Mouse (Mus musculus): ENCODE measurements around the gene Stat5a. TPM values are rescaled to one million over a fixed set of nuclear protein-coding genes. Genes with fewer than 3 reads are reported as not detected.

Gene Stat5a
- polyA plus RNA-seq, 1 experiment from 2014 or later: 11.0 TPM

DNA sequence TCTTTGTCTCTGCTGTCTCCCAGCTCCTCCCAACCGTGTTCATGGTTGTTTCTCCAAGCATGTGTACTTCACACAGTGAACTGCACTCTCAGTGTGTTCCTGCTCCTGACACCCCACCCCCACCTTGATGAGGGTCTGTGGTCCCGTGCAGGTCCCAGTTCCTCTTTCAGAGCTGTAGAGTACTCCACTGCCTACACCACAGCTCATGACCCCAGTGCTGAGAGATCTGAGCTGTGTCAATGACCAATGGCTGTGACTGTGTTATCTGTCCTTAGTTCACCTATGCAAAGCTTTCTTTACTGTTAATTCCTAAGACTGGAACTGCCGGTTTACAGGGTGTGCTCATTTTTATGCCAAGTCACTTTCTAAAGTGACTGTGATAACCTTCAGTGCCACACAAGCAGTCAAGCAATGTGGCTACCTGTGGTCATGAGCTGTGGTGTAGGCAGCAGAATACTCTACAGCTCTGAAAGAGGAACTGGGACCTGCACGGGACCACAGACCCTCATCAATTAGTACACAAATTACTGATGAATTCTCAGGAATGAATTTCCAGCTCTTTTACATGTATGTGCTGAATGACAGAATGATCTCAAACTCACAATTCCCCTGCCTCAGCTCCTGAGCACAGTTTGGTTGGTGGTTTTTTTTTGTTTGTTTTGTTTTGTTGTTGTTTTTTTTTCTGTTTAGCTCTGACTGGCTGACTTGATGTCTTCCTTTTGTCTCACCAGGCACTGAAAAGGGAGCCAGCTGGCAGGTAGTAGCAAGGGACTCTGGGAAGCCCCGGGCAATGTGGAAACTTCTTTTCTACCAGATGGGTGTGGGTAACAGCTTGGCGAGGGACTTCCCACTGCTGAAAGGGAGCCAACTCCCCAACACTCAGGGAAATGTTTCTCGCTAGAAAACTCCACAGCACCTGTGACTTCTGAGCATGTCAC is 38.4 kb downstream of the Stat5a start:
- H3K27ac ChIP-seq (ENCODE audit: low read length): no peak overlapping the region
- 72% methylated on average over 7 of the region's 7 CpGs for WGBS
- no peak overlapping the region for H3K9ac ChIP-seq (ENCODE audit: low read length)
- no peaks in the 10 kb centered on the region for H3K9me3 ChIP-seq (ENCODE audit: control insufficient read depth, low read length)
- no peaks in the 10 kb centered on the region for H3K27me3 ChIP-seq (ENCODE audit: control insufficient read depth, insufficient read depth, low read depth, low read length)
- H3K4me3 ChIP-seq (ENCODE audit: low read length): no peak overlapping the region
- 0 out of 2 replicates have a peak, but pooled peaks cover 4% of the 10 kb centered on the region for H3K4me1 ChIP-seq (replicated peaks; ENCODE audit: control insufficient read depth, insufficient read depth, low read length)
- peaks cover 30% of the 10 kb centered on the region for H3K36me3 ChIP-seq (ENCODE audit: control insufficient read depth, insufficient read depth, low read length)
- no peak overlapping the region for H3K4me2 ChIP-seq (ENCODE audit: low read depth, low read length)
- no peak for ATAC-seq (ENCODE audit: low read depth)

DNA sequence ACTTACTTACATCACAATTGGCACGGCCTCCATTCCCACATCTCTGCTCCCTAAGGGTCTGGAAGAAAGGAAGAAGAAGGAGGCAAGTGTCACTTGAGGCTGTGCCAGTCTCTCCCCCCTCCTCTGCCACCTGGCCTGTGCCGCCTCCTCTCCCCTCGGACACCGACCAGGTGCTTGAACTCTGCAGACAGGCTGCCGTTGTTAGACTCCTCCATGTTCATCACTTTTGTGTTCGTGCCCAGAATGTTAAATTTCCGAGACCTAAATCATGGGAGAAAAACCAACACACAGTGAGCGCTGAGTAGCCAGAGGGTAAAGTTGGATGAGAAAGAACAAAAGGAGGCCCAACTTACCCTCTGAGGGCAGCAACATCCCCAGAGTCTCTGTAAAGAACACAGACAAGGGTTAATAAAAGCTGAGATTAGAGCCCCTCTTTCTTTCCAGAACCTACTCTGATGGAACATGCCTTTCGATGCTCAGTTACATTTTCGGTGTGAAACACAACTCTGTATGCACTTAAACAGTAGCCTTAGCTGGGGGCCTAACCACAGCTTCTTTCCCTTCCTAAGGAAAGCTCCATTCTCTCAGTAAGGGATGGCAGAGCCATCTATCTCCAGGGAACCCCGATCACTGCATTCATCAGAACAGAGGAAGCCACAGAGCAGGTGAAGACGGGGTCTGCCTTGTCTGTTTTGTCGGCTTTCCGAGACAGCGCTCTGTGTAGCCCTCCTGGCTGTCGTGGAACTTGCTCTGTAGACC is 39.5 kb downstream of the Stat5a start:
- Histone ChIP-seq H3K36me3 (ENCODE audit: control insufficient read depth, insufficient read depth, low read length) (peaks cover 35% of the 10 kb centered on the region), H3K27ac (ENCODE audit: low read length) (no peak overlapping the region), H3K4me2 (ENCODE audit: low read depth, low read length) (no peak overlapping the region), H3K9ac (ENCODE audit: low read length) (no peak overlapping the region), H3K4me3 (ENCODE audit: low read length) (no peak overlapping the region), H3K4me1 (replicated peaks; ENCODE audit: control insufficient read depth, insufficient read depth, low read length) (0 out of 2 replicates have a peak, but pooled peaks cover 3% of the 10 kb centered on the region), H3K27me3 (ENCODE audit: control insufficient read depth, insufficient read depth, low read depth, low read length) (no peaks in the 10 kb centered on the region), H3K9me3 (ENCODE audit: control insufficient read depth, low read length) (no peaks in the 10 kb centered on the region)
- no peak for ATAC-seq (ENCODE audit: low read depth)
- WGBS: 75% methylated on average over 16 of the region's 16 CpGs

DNA sequence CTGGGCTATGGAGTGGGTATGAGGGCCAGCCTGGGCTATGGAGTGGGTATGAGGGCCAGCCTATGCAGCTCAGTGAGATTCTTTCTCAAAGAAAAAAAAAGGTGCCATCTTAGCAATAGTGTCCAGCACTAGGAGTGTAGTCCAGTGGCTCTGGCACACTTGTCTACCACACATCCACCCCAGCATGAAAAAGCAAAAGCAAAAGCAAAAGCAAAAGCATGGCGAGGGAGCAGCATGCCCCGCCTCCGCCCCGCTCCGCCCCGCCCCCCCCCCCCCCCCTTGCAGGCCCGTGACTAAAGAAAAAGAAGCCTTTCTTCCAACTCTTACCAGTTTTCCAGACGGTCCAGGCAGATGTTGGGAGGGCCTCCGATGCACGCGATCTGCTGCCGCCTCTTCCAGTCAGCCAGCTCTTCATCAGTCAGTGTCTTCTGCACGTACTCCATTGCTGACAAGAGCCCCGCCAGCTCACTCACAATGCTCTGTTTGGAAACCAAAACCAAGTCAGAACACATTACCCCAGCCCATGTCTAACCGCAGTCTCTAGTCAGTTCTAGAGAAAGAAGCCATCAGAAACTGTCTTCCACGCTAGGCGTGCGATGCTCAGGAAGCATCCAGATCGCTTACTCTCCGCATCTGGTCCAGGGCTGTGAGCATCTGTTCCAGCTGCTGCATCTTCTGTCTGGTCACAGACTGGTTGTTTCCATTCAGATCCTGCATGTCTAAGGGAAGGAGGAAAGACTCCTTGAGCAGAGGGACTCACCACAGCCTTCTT is 45.6 kb downstream of the Stat5a start:
- Histone ChIP-seq H3K4me1 (replicated peaks; ENCODE audit: control insufficient read depth, insufficient read depth, low read length) (no peaks in the 10 kb centered on the region), H3K9ac (ENCODE audit: low read length) (no peak overlapping the region), H3K4me3 (ENCODE audit: low read length) (no peak overlapping the region), H3K36me3 (ENCODE audit: control insufficient read depth, insufficient read depth, low read length) (peaks cover 35% of the 10 kb centered on the region), H3K9me3 (ENCODE audit: control insufficient read depth, low read length) (no peaks in the 10 kb centered on the region), H3K27me3 (ENCODE audit: control insufficient read depth, insufficient read depth, low read depth, low read length) (no peaks in the 10 kb centered on the region), H3K4me2 (ENCODE audit: low read depth, low read length) (no peak overlapping the region), H3K27ac (ENCODE audit: low read length) (no peak overlapping the region)
- ATAC-seq (ENCODE audit: low read depth): no peak
- 72% methylated on average over 17 of the region's 20 CpGs for WGBS

DNA sequence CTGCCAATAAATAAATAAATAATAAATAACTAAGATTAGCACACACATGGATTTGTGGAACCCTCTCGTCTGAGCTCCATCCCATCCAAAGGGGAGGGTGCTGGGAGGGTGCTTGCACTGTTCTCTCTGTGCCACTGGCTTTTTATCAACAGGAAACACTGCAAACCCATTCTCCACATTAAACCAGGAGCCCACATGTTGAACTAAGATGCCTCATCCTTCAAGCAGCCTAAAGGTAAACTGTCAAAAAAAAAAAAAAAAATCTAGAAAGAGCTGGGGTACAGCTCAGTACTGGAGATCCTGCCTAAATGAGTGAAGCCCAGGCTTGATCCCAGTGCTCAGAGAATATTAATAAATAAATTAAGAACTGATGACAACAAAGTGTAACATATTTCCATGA is 46.8 kb downstream of the Stat5a start:
- Histone ChIP-seq H3K27ac (ENCODE audit: low read length) (no peak overlapping the region), H3K4me1 (replicated peaks; ENCODE audit: control insufficient read depth, insufficient read depth, low read length) (no peaks in the 10 kb centered on the region), H3K27me3 (ENCODE audit: control insufficient read depth, insufficient read depth, low read depth, low read length) (no peaks in the 10 kb centered on the region), H3K4me3 (ENCODE audit: low read length) (no peak overlapping the region), H3K4me2 (ENCODE audit: low read depth, low read length) (no peak overlapping the region), H3K36me3 (ENCODE audit: control insufficient read depth, insufficient read depth, low read length) (peaks cover 32% of the 10 kb centered on the region), H3K9ac (ENCODE audit: low read length) (no peak overlapping the region), H3K9me3 (ENCODE audit: control insufficient read depth, low read length) (no peaks in the 10 kb centered on the region)
- no peak for ATAC-seq (ENCODE audit: low read depth)
- WGBS: 63% methylated on average over 1 of the region's 1 CpGs

DNA sequence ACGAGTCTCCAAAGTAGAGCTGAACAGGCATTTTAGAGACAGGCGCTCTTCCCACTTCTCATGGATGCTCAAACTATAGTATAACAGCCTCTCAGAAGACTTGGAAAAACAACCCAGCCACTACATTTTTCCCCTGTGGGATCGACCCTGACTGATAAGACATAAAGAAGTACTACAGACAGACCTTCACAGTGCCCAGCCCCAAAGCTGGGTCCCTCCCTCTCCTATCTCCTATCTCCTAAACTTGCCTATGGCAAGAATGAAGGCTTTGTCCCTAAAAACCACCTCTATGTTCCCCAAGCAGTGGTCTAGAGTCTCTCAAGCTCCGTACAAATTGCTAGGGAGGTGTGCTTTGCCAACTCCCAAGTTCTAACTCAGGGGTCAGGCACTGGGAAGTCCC is 47.7 kb downstream of the Stat5a start:
- H3K9me3 ChIP-seq (ENCODE audit: control insufficient read depth, low read length): no peaks in the 10 kb centered on the region
- H3K27ac ChIP-seq (ENCODE audit: low read length): no peak overlapping the region
- no peaks in the 10 kb centered on the region for H3K27me3 ChIP-seq (ENCODE audit: control insufficient read depth, insufficient read depth, low read depth, low read length)
- H3K4me3 ChIP-seq (ENCODE audit: low read length): no peak overlapping the region
- WGBS: 77% methylated on average over 4 of the region's 4 CpGs
- H3K4me1 ChIP-seq (replicated peaks; ENCODE audit: control insufficient read depth, insufficient read depth, low read length): no peaks in the 10 kb centered on the region
- no peak for ATAC-seq (ENCODE audit: low read depth)
- no peak overlapping the region for H3K9ac ChIP-seq (ENCODE audit: low read length)
- no peak overlapping the region for H3K4me2 ChIP-seq (ENCODE audit: low read depth, low read length)
- H3K36me3 ChIP-seq (ENCODE audit: control insufficient read depth, insufficient read depth, low read length): peaks cover 24% of the 10 kb centered on the region

DNA sequence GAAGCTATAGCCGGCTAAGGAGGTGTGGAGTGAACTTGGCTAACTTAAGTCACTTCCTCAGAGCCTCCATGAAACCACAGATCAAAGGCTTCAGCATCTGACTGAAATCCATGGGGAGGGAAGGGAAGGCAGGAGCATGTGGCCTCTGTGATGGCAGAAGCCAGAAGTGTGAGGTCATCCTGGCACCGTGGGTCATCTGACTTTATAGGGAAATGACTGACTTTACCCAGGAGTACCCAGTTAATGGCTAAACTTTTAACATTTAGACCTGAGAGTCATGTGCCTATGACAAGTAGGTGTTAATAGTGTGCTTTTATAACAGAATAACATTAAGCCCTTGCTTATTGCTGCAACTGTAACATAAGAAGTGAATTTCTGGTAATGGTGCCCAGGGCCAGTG is 49.0 kb downstream of the Stat5a start:
- peaks cover 18% of the 10 kb centered on the region for H3K36me3 ChIP-seq (ENCODE audit: control insufficient read depth, insufficient read depth, low read length)

DNA sequence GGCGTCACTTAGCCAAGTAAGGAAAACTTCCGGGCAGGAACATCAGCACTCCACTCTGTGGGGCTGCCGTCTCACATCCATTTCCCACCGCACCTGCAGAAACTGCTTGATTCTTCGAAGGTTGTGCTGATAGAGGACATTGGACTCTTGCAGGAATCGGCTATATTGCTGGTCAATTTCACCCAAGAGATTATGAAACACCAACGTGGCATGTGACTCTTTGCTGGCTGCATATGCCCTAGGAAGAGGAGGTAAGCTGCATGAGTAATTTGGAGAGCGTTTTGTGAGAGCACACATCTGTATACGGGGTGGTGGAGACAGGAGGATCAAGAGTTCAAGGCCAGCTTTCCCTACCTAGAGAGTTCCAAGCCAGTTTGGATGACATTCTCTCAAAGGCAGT is 49.4 kb downstream of the Stat5a start:
- H3K27me3 ChIP-seq (ENCODE audit: control insufficient read depth, insufficient read depth, low read depth, low read length): no peaks in the 10 kb centered on the region
- no peaks in the 10 kb centered on the region for H3K9me3 ChIP-seq (ENCODE audit: control insufficient read depth, low read length)
- no peak for ATAC-seq (ENCODE audit: low read depth)
- H3K4me2 ChIP-seq (ENCODE audit: low read depth, low read length): no peak overlapping the region
- WGBS: 83% methylated on average over 9 of the region's 9 CpGs
- H3K4me3 ChIP-seq (ENCODE audit: low read length): no peak overlapping the region
- H3K27ac ChIP-seq (ENCODE audit: low read length): no peak overlapping the region
- no peak overlapping the region for H3K9ac ChIP-seq (ENCODE audit: low read length)
- no peaks in the 10 kb centered on the region for H3K4me1 ChIP-seq (replicated peaks; ENCODE audit: control insufficient read depth, insufficient read depth, low read length)
- H3K36me3 ChIP-seq (ENCODE audit: control insufficient read depth, insufficient read depth, low read length): peaks cover 13% of the 10 kb centered on the region

More for the DNA sequence above, 49.0 kb downstream of the Stat5a start:
- H3K4me3 ChIP-seq (ENCODE audit: low read length): no peak overlapping the region
- H3K9me3 ChIP-seq (ENCODE audit: control insufficient read depth, low read length): no peaks in the 10 kb centered on the region
- no peaks in the 10 kb centered on the region for H3K27me3 ChIP-seq (ENCODE audit: control insufficient read depth, insufficient read depth, low read depth, low read length)
- no peak for ATAC-seq (ENCODE audit: low read depth)
- H3K4me2 ChIP-seq (ENCODE audit: low read depth, low read length): no peak overlapping the region
- H3K4me1 ChIP-seq (replicated peaks; ENCODE audit: control insufficient read depth, insufficient read depth, low read length): no peaks in the 10 kb centered on the region
- WGBS: 63% methylated on average over 2 of the region's 2 CpGs
- no peak overlapping the region for H3K27ac ChIP-seq (ENCODE audit: low read length)
- H3K9ac ChIP-seq (ENCODE audit: low read length): no peak overlapping the region

DNA sequence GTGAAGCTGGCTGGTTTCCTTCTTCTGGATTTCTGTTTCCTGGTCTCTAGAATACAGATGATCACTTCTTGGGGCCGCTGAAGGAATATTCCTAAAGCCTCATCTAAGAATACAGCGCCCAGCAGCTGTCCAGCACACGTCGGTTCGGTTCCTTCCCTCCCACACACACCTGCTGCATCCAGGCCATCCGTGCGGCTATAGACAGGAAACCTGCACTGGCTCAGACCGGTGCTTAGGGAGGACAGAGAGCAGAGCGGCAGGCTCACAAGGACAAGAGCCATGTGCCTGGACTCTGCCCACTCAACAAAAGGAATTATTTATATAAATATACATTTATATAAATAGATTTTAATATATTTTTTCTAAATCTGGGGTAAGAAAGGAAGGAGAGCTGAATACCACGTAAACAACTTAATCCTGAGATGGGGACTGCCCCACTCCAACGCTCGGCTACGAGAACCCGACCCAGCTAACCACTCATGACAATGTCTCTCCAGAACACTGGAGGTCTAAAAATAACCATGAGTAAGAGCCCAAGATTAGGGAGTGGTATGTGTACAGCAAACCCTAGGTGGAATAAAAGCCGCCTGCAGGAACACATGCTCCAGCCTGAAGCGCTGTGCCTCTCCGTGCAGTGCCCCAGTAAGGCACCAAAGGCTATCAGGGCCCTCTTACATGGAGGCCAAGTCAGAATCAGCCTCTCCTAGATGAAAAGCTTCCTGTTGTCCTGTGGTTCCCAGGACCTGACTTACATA is 53.4 kb downstream of the Stat5a start:
- peaks cover 7% of the 10 kb centered on the region; the same call in 1 of the 2 replicates for H3K9me3 ChIP-seq (ENCODE audit: control insufficient read depth, low read length)
- H3K4me1 ChIP-seq (replicated peaks; ENCODE audit: control insufficient read depth, insufficient read depth, low read length): no peaks in the 10 kb centered on the region
- H3K27me3 ChIP-seq (ENCODE audit: control insufficient read depth, insufficient read depth, low read depth, low read length): no peaks in the 10 kb centered on the region
- 70% methylated on average over 17 of the region's 17 CpGs for WGBS
- peaks cover 5% of the 10 kb centered on the region for H3K36me3 ChIP-seq (ENCODE audit: control insufficient read depth, insufficient read depth, low read length)
- no peak overlapping the region for H3K4me3 ChIP-seq (ENCODE audit: low read length)
- ATAC-seq (ENCODE audit: low read depth): peak; percentile 52
- peak overlapping the region; percentile 9; the same call in 1 of the 2 replicates for H3K27ac ChIP-seq (ENCODE audit: low read length)
- H3K4me2 ChIP-seq (ENCODE audit: low read depth, low read length): no peak overlapping the region
- no peak overlapping the region for H3K9ac ChIP-seq (ENCODE audit: low read length)

All from lung, embryonic 16.5 days (tissue).